Mouse (Mus musculus): ENCODE data around the gene A230072I06Rik. TPM values are rescaled to one million over a fixed set of nuclear protein-coding genes. Genes with fewer than 3 reads are reported as not detected.

Gene A230072I06Rik
- polyA plus RNA-seq, 1 experiment from 2014 or later: not detected

DNA sequence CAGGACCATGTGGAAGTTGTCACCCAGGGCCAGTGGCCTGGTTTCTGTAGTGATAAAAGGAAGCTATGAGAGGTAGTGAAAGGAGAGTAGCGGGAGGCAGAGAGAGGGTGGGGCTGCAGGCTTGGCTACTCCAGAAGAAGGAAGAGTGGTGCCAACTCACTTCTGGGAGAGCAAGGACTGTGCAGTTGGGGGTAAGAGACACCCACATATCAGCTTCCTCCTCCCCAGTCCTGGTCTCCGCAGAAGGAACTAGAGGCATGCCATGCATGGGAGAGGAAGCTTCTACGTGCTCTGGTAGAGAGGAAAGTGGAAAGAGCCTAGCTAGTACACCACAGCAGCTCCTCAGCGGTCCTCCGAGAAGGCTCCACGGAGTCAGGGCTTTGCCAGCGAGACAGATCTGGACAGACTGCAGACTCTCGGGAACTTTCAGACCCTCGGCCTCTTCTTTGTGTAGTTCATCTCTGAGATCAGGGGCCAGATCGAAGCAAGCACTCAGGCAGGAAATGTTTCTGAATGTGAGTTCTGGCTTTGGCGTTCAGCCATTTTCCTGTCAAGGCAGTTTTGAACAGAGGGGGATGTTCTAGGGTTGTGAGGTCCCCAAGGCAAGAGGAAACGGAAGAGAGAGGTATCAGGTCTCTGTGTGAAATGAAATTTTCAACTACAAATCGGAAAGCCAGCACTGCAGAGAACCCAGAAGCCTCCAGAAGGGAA is 1.0 kb downstream of the A230072I06Rik start:
- H3K36me3 ChIP-seq: no peaks in the 10 kb centered on the region
- peaks cover 16% of the 10 kb centered on the region for H3K4me1 ChIP-seq
- no peak overlapping the region for H3K9ac ChIP-seq
- H3K4me2 ChIP-seq (replicated peaks): no peak overlapping the region
- H3K27me3 ChIP-seq: no peaks in the 10 kb centered on the region
- 70% methylated on average over 13 of the region's 13 CpGs for WGBS
- H3K27ac ChIP-seq: peak overlapping the region; percentile 60; the same call in 1 of the 2 replicates
- H3K4me3 ChIP-seq: no peak overlapping the region
- H3K9me3 ChIP-seq: no peaks in the 10 kb centered on the region
- ATAC-seq (ENCODE audit: insufficient number of reproducible peaks, insufficient read depth, low FRiP score, low TSS enrichment): no peak

DNA sequence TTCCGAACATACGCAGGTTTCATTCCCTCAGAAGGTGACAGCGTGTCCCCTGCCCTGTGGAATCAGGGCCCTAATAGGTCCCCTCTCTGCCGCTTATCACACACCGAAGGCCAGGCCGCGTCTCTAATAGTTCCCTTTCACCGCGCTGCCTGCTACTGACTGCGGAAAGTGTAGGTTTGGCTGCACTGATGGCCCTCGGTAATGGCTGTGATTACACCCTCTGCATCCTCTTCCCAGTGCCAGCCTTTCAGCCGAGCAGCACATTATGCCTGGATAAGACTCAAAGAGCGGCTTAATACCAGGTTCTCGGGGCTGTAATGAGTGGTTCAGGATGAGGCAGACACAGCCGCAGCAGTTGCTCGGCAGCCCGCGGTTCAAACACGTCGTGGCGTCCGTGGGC is 3.5 kb downstream of the A230072I06Rik start:
- no peak for ATAC-seq (ENCODE audit: insufficient number of reproducible peaks, insufficient read depth, low FRiP score, low TSS enrichment)
- H3K9ac ChIP-seq: no peak overlapping the region
- no peak overlapping the region for H3K4me3 ChIP-seq
- H3K4me2 ChIP-seq (replicated peaks): no peak overlapping the region
- 74% methylated on average over 22 of the region's 22 CpGs for WGBS
- H3K9me3 ChIP-seq: no peaks in the 10 kb centered on the region
- no peaks in the 10 kb centered on the region for H3K36me3 ChIP-seq
- no peaks in the 10 kb centered on the region for H3K27me3 ChIP-seq
- H3K4me1 ChIP-seq: peaks cover 16% of the 10 kb centered on the region
- H3K27ac ChIP-seq: no peak overlapping the region

DNA sequence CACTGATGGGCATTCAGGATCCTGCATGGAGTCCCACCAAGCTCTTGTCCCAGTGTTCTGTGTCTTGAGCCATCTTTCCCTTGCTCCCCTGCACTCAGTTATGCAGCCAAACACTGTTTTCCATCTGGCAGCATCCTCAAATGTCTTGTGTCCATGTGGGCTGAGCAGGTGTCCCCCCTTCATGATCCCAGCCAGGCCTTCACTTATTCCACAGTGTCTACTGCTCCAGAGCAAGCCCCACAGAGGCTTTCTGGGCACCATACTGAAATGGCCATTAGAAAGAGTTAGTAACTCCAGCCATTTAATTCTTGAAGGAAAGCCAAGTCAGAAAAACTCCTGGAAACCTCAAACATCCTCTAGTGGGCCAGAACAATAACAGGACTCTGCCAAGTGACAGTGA is 11.9 kb downstream of the A230072I06Rik start:
- no peak for ATAC-seq (ENCODE audit: insufficient number of reproducible peaks, insufficient read depth, low FRiP score, low TSS enrichment)
- no peak overlapping the region for H3K9ac ChIP-seq
- no peak overlapping the region for H3K4me3 ChIP-seq
- H3K9me3 ChIP-seq: no peaks in the 10 kb centered on the region
- no peak overlapping the region for H3K4me2 ChIP-seq (replicated peaks)
- H3K4me1 ChIP-seq: no peaks in the 10 kb centered on the region
- no peaks in the 10 kb centered on the region; the same call in 1 of the 2 replicates for H3K27me3 ChIP-seq
- no peaks in the 10 kb centered on the region for H3K36me3 ChIP-seq
- H3K27ac ChIP-seq: no peak overlapping the region

DNA sequence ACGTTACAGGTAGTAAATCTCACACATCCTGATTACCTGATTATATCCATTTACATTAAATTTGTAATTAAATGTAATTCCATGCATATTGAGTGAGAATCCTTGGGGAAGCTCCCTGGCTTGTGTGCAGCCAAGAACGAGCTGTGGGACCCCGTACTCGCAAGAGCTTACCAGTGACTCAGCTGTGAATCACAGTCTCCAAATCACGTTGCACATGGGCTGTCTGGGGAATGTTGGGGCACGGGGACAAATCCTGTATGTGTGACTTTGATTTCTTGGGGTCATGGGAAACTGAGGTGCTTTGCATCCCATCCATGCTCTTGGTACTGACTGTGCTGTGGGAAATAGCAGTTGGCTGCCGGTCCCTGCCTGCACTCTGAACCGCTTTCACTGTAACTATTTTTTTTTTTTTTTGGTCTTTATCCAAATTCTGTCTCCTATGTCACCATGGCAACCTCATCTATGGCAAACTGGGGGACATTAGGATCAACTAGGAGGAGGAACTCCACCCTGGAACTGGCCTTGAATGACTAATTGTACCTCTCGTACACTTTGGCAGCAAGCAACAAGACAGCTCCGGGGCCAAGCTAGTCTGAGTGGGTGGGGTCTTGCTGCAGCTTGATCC is 19.8 kb downstream of the A230072I06Rik start:
- no peak overlapping the region for H3K27ac ChIP-seq
- H3K4me2 ChIP-seq (replicated peaks): no peak overlapping the region
- no peak overlapping the region for H3K4me3 ChIP-seq
- no peaks in the 10 kb centered on the region for H3K4me1 ChIP-seq
- H3K9me3 ChIP-seq: no peaks in the 10 kb centered on the region
- WGBS: 76% methylated on average over 10 of the region's 10 CpGs
- no peak overlapping the region for H3K9ac ChIP-seq
- 0 out of 2 replicates have a peak, but pooled peaks cover 6% of the 10 kb centered on the region for H3K27me3 ChIP-seq
- no peaks in the 10 kb centered on the region for H3K36me3 ChIP-seq
- no peak for ATAC-seq (ENCODE audit: insufficient number of reproducible peaks, insufficient read depth, low FRiP score, low TSS enrichment)

DNA sequence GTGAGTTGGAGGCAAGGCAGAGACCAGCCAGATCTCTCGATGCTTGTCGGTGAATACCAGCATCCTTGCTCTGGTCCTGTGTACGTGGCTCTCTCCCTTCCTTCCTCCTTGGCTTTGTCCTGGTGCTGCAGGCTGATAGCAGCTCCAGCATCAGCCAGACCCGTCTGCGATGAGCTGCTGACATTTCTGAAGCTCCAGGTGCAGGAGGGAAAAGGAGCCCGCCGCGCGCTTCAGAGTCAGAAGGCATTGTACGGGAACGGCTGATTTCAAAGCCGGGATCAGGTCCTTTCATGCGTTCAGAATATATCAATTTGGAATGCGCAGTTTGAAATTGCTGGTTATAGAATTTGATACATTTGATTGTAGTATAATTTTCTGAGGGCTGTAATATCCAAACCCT is 23.4 kb downstream of the A230072I06Rik start:
- Histone ChIP-seq H3K27me3 (0 out of 2 replicates have a peak, but pooled peaks cover 6% of the 10 kb centered on the region), H3K9me3 (no peaks in the 10 kb centered on the region), H3K4me3 (no peak overlapping the region), H3K4me2 (replicated peaks) (no peak overlapping the region), H3K4me1 (no peaks in the 10 kb centered on the region), H3K27ac (no peak overlapping the region), H3K36me3 (no peaks in the 10 kb centered on the region), H3K9ac (no peak overlapping the region)
- 0 out of 2 replicates have a peak, but pooled peaks have one; percentile 47 for ATAC-seq (ENCODE audit: insufficient number of reproducible peaks, insufficient read depth, low FRiP score, low TSS enrichment)
- 72% methylated on average over 14 of the region's 14 CpGs for WGBS

DNA sequence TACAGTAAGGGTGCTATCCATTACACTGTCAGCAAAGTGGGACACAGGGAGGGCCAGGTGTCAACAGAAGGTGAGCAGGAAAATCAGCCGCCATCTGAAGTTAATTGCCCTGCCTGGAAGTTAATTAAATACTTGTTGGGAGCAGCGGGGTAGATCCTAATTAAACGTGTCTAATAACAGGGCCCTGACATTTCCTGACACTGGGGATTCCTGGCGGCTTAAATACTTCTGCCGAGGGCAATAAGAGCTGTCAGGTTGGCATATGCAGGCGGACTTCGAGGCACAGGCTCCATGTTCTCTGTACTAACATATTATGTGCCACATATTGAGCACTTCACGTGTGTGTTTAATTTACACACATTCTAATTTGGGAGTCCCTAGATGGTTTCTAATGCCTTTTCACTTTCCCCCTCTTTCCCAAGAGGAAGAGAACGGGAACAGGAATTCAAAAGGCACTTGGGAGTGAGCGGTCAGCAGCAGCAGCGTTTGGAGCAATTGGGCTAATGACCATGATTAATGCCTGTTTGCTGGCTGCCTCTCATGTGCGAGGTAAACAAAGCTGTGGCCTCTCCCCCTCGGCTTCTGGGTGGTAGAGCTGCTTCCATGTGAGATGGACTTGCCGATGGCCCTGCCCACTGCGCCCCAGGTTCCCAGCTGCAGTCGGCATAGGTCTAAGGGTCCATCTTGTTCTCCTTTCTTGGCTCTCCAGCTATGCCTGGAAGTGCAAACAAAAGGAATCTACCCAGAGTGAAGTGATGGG is 34.5 kb downstream of the A230072I06Rik start:
- no peaks in the 10 kb centered on the region for H3K36me3 ChIP-seq
- no peak overlapping the region for H3K27ac ChIP-seq
- H3K4me2 ChIP-seq (replicated peaks): no peak overlapping the region
- H3K4me3 ChIP-seq: no peak overlapping the region
- ATAC-seq (ENCODE audit: insufficient number of reproducible peaks, insufficient read depth, low FRiP score, low TSS enrichment): no peak
- peaks cover 21% of the 10 kb centered on the region for H3K27me3 ChIP-seq
- no peak overlapping the region for H3K9ac ChIP-seq
- 34% methylated on average over 16 of the region's 16 CpGs for WGBS
- H3K4me1 ChIP-seq: no peaks in the 10 kb centered on the region
- no peaks in the 10 kb centered on the region for H3K9me3 ChIP-seq

DNA sequence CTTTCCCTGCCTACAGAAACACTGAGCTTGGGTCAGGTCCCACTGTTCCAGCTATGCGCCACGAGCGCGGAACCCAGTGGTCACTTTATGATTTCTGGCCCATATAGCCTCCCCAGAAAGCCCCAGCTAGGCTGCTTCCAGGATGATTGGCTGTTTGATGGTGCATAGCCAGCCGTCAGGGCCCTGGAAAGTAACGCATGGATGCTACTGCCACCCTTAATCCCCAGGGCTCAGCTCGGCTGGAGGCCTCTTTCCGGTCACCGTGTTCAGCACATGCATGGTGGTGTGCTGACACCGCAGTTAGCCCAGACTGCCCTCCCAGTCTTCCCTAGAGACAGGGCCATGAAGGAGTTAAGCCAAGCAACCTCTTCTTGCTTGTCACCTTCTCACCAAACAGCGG is 35.6 kb downstream of the A230072I06Rik start:
- Histone ChIP-seq H3K9me3 (no peaks in the 10 kb centered on the region), H3K36me3 (no peaks in the 10 kb centered on the region), H3K9ac (no peak overlapping the region), H3K27me3 (peaks cover 21% of the 10 kb centered on the region), H3K27ac (no peak overlapping the region), H3K4me2 (replicated peaks) (no peak overlapping the region), H3K4me3 (no peak overlapping the region), H3K4me1 (no peaks in the 10 kb centered on the region)
- WGBS: 63% methylated on average over 11 of the region's 11 CpGs
- no peak for ATAC-seq (ENCODE audit: insufficient number of reproducible peaks, insufficient read depth, low FRiP score, low TSS enrichment)

DNA sequence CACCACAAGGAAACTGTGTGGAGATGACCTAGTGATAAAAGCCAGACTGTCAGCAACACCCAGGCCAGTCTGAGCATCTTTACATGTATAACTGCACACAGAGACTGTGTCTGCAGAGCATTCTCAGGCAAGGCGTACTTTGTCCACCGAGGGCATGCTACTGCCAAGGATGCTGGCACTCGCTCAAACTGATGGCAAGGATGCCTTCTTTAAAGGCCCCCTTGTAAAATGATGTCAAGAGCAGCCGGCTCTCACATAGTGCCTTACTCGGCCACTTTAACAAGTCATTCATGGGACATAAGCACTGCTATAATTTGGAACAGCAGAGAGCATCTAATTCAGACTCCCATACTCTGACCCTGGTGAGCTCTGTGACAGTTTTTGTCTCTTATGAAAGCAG is 36.6 kb downstream of the A230072I06Rik start:
- ATAC-seq (ENCODE audit: insufficient number of reproducible peaks, insufficient read depth, low FRiP score, low TSS enrichment): no peak
- H3K4me1 ChIP-seq: no peaks in the 10 kb centered on the region
- H3K9ac ChIP-seq: no peak overlapping the region
- peaks cover 21% of the 10 kb centered on the region for H3K27me3 ChIP-seq
- no peak overlapping the region for H3K4me3 ChIP-seq
- no peaks in the 10 kb centered on the region for H3K36me3 ChIP-seq
- WGBS: 73% methylated on average over 5 of the region's 5 CpGs
- H3K9me3 ChIP-seq: no peaks in the 10 kb centered on the region
- no peak overlapping the region for H3K27ac ChIP-seq
- no peak overlapping the region for H3K4me2 ChIP-seq (replicated peaks)

DNA sequence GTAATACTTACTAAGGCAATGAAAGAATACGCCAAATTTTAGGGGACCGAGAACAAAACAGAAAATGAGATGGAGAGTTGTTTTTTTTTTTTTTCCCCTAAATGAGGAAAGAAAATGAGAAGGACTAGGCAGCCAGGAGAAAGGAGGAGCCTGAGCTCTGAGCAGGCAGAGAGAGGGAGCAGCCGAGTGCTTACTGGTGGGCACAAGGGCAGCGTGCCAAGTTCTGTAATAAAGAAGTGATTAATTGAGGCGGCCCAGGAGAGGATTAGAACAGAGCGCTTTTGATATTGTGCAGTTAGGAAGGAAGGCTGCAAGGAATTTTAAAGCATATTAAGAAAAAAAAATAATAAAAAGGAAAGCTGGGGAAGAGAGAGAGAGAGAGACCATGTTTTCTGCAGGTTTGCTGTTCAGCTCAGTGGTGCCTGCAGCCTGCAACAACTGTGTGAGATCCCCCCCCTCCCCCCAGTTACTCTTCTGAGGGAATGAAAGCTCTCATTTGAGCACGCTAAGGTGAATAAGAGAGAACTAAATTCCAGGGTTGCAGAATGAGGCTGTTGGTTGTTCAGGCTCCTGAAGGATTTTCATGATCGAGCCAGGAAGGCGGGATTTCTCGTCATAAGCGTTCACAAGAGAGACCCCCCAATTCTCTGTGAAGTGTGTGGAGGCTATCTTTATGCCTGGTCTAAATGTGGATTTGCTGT is 41.3 kb downstream of the A230072I06Rik start:
- no peak overlapping the region for H3K9ac ChIP-seq
- WGBS: 64% methylated on average over 11 of the region's 11 CpGs
- peaks cover 8% of the 10 kb centered on the region for H3K4me1 ChIP-seq
- H3K27ac ChIP-seq: 0 out of 2 replicates have a peak overlapping the region, but pooled peaks have one; percentile 19
- no peak overlapping the region for H3K4me3 ChIP-seq
- no peak overlapping the region for H3K4me2 ChIP-seq (replicated peaks)
- H3K27me3 ChIP-seq: peaks cover 42% of the 10 kb centered on the region
- H3K36me3 ChIP-seq: no peaks in the 10 kb centered on the region
- 0 out of 2 replicates have a peak, but pooled peaks have one; percentile 29 for ATAC-seq (ENCODE audit: insufficient number of reproducible peaks, insufficient read depth, low FRiP score, low TSS enrichment)
- H3K9me3 ChIP-seq: no peaks in the 10 kb centered on the region

DNA sequence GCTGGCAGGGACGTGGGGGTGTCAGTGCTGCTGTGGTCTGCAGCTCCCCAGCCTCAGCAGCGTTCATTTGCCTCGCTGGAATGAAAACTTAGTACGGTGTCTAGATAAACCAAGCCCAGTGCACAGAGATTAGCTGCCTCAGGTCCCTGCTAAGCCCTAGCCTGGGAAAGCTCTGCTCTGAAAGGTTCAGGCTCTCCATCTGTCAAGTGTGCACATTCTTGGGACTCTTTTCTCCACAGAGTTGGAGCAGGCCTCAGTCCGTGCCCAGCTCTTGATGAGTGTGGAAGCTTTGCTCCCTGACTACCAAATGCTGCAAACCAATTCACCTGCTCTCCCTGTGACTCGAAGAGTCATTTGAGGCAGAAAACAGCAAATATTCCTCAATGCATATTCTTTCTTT is 43.5 kb downstream of the A230072I06Rik start:
- no peaks in the 10 kb centered on the region for H3K36me3 ChIP-seq
- H3K4me1 ChIP-seq: peaks cover 11% of the 10 kb centered on the region
- H3K9ac ChIP-seq: no peak overlapping the region
- peaks cover 45% of the 10 kb centered on the region for H3K27me3 ChIP-seq
- H3K4me2 ChIP-seq (replicated peaks): no peak overlapping the region
- 69% methylated on average over 6 of the region's 6 CpGs for WGBS
- H3K4me3 ChIP-seq: no peak overlapping the region
- ATAC-seq (ENCODE audit: insufficient number of reproducible peaks, insufficient read depth, low FRiP score, low TSS enrichment): no peak
- no peak overlapping the region for H3K27ac ChIP-seq
- no peaks in the 10 kb centered on the region for H3K9me3 ChIP-seq

DNA sequence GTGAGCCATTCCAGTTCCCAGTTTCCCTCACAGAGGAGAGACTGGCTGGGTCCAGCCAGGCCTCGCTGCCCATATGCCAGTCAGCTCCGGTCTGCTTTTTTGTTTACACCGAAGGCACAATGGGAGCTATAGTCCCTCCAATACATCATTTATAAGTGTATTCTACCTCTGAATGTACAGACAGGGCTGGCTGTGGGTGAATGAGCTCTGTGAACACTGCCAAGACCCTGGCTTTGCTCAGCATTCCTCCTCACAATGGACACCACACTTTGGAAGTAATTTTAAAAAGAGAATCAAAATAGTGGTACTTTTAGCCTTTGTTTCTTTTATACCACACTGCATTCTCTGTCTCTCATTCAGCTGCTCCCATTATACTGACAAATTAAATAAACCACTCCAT is 44.6 kb downstream of the A230072I06Rik start:
- no peak for ATAC-seq (ENCODE audit: insufficient number of reproducible peaks, insufficient read depth, low FRiP score, low TSS enrichment)
- 90% methylated on average over 3 of the region's 3 CpGs for WGBS
- no peak overlapping the region for H3K4me2 ChIP-seq (replicated peaks)
- no peaks in the 10 kb centered on the region for H3K36me3 ChIP-seq
- no peaks in the 10 kb centered on the region for H3K9me3 ChIP-seq
- no peak overlapping the region for H3K9ac ChIP-seq
- H3K27me3 ChIP-seq: peaks cover 49% of the 10 kb centered on the region
- H3K4me1 ChIP-seq: peaks cover 16% of the 10 kb centered on the region
- no peak overlapping the region for H3K4me3 ChIP-seq
- H3K27ac ChIP-seq: no peak overlapping the region

All from embryonic facial prominence, embryonic 12.5 days (tissue).